Mouse (Mus musculus) liver, postnatal 0 days (tissue): ENCODE measurements around the gene Lzts2.

Experiments used
- CTCF ChIP-seq: sonication (generic); IDR thresholded peaks from 2 replicates; pipeline ENCODE4 v1.5.1; 2016; ENCODE audit warnings: antibody characterized with exemption, low read depth
- EP300 ChIP-seq: IDR thresholded peaks from 2 replicates; pipeline ENCODE4 v1.6.1; 2016; ENCODE audit warnings: antibody characterized with exemption, low read depth, mild to moderate bottlenecking

DNA sequence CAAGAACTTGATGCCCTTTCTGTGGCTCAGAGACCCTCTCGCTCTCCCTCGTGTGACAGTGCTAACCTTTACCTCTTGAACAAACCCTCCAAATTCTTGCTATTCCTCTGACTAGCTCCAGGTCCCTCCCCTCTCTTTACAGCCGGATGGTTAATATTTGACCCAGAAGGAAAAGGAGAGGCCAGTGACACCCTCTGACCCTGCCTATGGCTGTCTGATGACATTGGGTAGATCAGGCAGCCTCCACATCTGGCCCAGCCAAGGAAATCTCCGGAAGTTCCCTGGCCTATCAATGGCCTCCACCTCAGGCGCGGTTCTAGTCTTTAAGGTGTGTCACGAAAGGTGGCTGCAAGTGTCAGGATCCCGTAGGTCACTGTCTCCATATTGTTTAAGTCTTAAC is 23.2 kb upstream of the Lzts2 start:
- no peak for TF ChIP-seq CTCF
- no peak for TF ChIP-seq EP300
